Mouse (Mus musculus) neutrophil, adult 59 days (primary cell): ENCODE measurements around the gene Zfp367. TPM values are rescaled to one million over a fixed set of nuclear protein-coding genes. Genes with fewer than 3 reads are reported as not detected.

ENCODE experiments used
- total RNA-seq, 2 experiments: library from RNA; stranded (reverse); gene quantifications; 1 replicate in 1 of 2; 2 replicates in 1 of 2; pipeline ENCODE4 v1.2.4; 2023

Zfp367 gene
- total RNA-seq, result 10 to 100 TPM; 39.4 to 40.9 TPM

GRCm38 (mm10) chr13:64153083-64153682 is at the start of gene Zfp367:
Gene Zfp367, minus strand, starts transcription at chr13:64153202.

GRCm38 (mm10) chr13:64161548-64161915 is 8.5 kb upstream of the Zfp367 start, which contains the start of gene Habp4:
Gene Habp4, plus strand, starts transcription at chr13:64161824.

GRCm38 (mm10) chr13:64128858-64129615 is 24.0 kb downstream of the Zfp367 start, which contains the start of gene Slc35d2:
Gene Slc35d2, minus strand, starts transcription at chr13:64129368.

GRCm38 (mm10) chr13:64089130-64089529 is 63.9 kb downstream of the Zfp367 start, which contains the start of gene Hsd17b3:
Gene Hsd17b3, minus strand, starts transcription at chr13:64089230.

Other genes starting within 250 kb of the Zfp367 start
- not detected for gene Hsd17b3, start 64.0 kb downstream of the Zfp367 start, total RNA-seq
- gene Slc35d2, start 23.8 kb downstream of the Zfp367 start, total RNA-seq, result 10 to 100 TPM; 23.9 to 24.0 TPM
- gene Habp4, start 8.6 kb upstream of the Zfp367 start, total RNA-seq, result 1 to 10 TPM; 2.9 to 3.8 TPM
- gene Cdc14b, start 122.1 kb upstream of the Zfp367 start, total RNA-seq, result 1 to 10 TPM; 2.8 to 4.5 TPM
- gene Aaed1, start 159.5 kb upstream of the Zfp367 start, total RNA-seq, result 10 to 100 TPM; 29.6 to 29.8 TPM
- 10 to 100 TPM; 71.8 to 79.9 TPM for gene Ctsl, start 217.7 kb upstream of the Zfp367 start, total RNA-seq